Mouse (Mus musculus): ENCODE data around the gene Olfr859.

DNA sequence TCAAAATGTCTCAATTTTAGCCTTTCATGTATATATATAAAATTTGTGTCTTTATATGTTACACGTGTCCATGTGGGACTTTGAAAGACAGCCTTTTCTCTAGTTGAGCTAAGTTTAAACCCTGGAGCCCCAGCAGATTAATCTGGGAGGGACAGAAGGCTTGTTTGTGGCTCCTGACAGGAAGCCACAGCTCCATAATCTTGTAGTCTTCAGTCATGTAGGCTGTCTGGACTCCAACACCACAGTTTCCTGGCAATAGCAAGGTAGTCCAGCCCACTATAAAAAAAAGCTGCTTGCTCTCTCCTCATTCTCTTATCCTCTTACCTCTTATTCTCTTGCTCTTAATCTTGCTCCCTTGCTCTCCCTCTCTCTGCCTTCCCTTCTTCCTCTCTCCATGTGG is 1.7 kb upstream of the Olfr859 start:
- TF ChIP-seq CTCF (IDR thresholded peaks at IDR 0.05; ENCODE audit: low read depth) (no peak), EP300 (optimal IDR thresholded peaks at IDR 0.05) (no peak)
